Mouse (Mus musculus): ENCODE measurements around the gene Cd274. TPM values are rescaled to one million over a fixed set of nuclear protein-coding genes. Genes with fewer than 3 reads are reported as not detected.

Gene Cd274
- polyA plus RNA-seq, 1 experiment = 0.25 TPM

- H3ac ChIP-seq (ENCODE audit: control insufficient read depth, insufficient read length) = no peak overlapping the region
- peak overlapping the region; percentile 94 for H3K4me2 ChIP-seq (ENCODE audit: low read depth)
Observed at GRCm38 (mm10) chr19:29366226-29366968, 858 bp upstream of the Cd274 start.

GRCm38 (mm10) chr19:29368041-29368440, 786 bp downstream of the Cd274 start:
- Histone ChIP-seq H3ac (ENCODE audit: control insufficient read depth, insufficient read length) (no peak overlapping the region), H3K4me3 (peak overlapping the region; percentile 52), H3K4me2 (ENCODE audit: low read depth) (no peak overlapping the region), H3K27me3 (ENCODE audit: control insufficient read depth, insufficient read depth, insufficient read length) (no peaks in the 10 kb centered on the region), H3K79me2 (ENCODE audit: control insufficient read depth, insufficient read depth) (no peaks in the 10 kb centered on the region), H3K36me3 (ENCODE audit: control insufficient read depth, insufficient read depth) (no peaks in the 10 kb centered on the region)
- TF ChIP-seq MYOD1 (IDR thresholded peaks at IDR 0.05; ENCODE audit: control insufficient read depth in 1 of 3, insufficient read length in 2 of 3, low read depth in 2 of 3) (no peak), SRF (IDR thresholded peaks at IDR 0.05; ENCODE audit: control insufficient read depth, insufficient read length, low read depth) (no peak), REST (IDR thresholded peaks at IDR 0.05; ENCODE audit: insufficient read depth, insufficient read length) (no peak), CEBPB (IDR thresholded peaks at IDR 0.05; ENCODE audit: insufficient read depth, poor library complexity, severe bottlenecking) (no peak), TCF12 (IDR thresholded peaks at IDR 0.05; ENCODE audit: insufficient read depth, poor library complexity, severe bottlenecking) (no peak)

More at GRCm38 (mm10) chr19:29366226-29366968, 858 bp upstream of the Cd274 start:
- TF ChIP-seq TCF12 (IDR thresholded peaks at IDR 0.05; ENCODE audit: insufficient read depth, poor library complexity, severe bottlenecking) (no peak), E2F4 (IDR thresholded peaks at IDR 0.05; ENCODE audit: insufficient read depth) (no peak), CEBPB (IDR thresholded peaks at IDR 0.05; ENCODE audit: insufficient read depth, poor library complexity, severe bottlenecking) (no peak), TCF3 (IDR thresholded peaks at IDR 0.05; ENCODE audit: insufficient read length, low read depth) (no peak), POLR2A (IDR thresholded peaks at IDR 0.05; ENCODE audit: insufficient read length, low read depth) (no peak), MAX (IDR thresholded peaks at IDR 0.05; ENCODE audit: low read depth) (no peak), REST (IDR thresholded peaks at IDR 0.05; ENCODE audit: insufficient read depth, insufficient read length) (no peak), POLR2AphosphoS2 (IDR thresholded peaks at IDR 0.05; ENCODE audit: insufficient read length, low read depth) (no peak), USF1 (IDR thresholded peaks at IDR 0.05; ENCODE audit: low read depth) (no peak), SRF (IDR thresholded peaks at IDR 0.05; ENCODE audit: control insufficient read depth, insufficient read length, low read depth) (no peak), MYOD1 (IDR thresholded peaks at IDR 0.05; ENCODE audit: control insufficient read depth in 1 of 3, insufficient read length in 2 of 3, low read depth in 2 of 3) (no peak), MYOG (IDR thresholded peaks at IDR 0.05; ENCODE audit: control insufficient read depth in 1 of 3, insufficient read depth in 1 of 3, insufficient read length in 2 of 3, low read depth in 2 of 3) (no peak)
- Histone ChIP-seq H3K79me2 (ENCODE audit: control insufficient read depth, insufficient read depth) (no peaks in the 10 kb centered on the region), H3K4me3 (peak overlapping the region; percentile 52), H3K36me3 (ENCODE audit: control insufficient read depth, insufficient read depth) (no peaks in the 10 kb centered on the region), H3K27me3 (ENCODE audit: control insufficient read depth, insufficient read depth, insufficient read length) (no peaks in the 10 kb centered on the region)

- TF ChIP-seq POLR2AphosphoS2 (IDR thresholded peaks at IDR 0.05; ENCODE audit: insufficient read length, low read depth) (no peak), POLR2A (IDR thresholded peaks at IDR 0.05; ENCODE audit: insufficient read length, low read depth) (no peak), TCF3 (IDR thresholded peaks at IDR 0.05; ENCODE audit: insufficient read length, low read depth) (no peak), REST (IDR thresholded peaks at IDR 0.05; ENCODE audit: insufficient read depth, insufficient read length) (no peak)
- Histone ChIP-seq H3K27me3 (ENCODE audit: control insufficient read depth, insufficient read depth, insufficient read length) (no peaks in the 10 kb centered on the region), H3K4me2 (ENCODE audit: low read depth) (no peak overlapping the region), H3K36me3 (ENCODE audit: control insufficient read depth, insufficient read depth) (no peaks in the 10 kb centered on the region), H3ac (ENCODE audit: control insufficient read depth, insufficient read length) (no peak overlapping the region), H3K79me2 (ENCODE audit: control insufficient read depth, insufficient read depth) (no peaks in the 10 kb centered on the region), H3K4me3 (no peak overlapping the region)
Observed at GRCm38 (mm10) chr19:29368671-29369309, 1.5 kb downstream of the Cd274 start.

GRCm38 (mm10) chr19:29370112-29370511, 2.9 kb downstream of the Cd274 start:
- TF ChIP-seq MYOG (IDR thresholded peaks at IDR 0.05; ENCODE audit: control insufficient read depth in 1 of 3, insufficient read depth in 1 of 3, insufficient read length in 2 of 3, low read depth in 2 of 3) = no peak
- TF ChIP-seq TCF12 (IDR thresholded peaks at IDR 0.05; ENCODE audit: insufficient read depth, poor library complexity, severe bottlenecking) = no peak
- no peak for TF ChIP-seq SRF (IDR thresholded peaks at IDR 0.05; ENCODE audit: control insufficient read depth, insufficient read length, low read depth)
- TF ChIP-seq REST (IDR thresholded peaks at IDR 0.05; ENCODE audit: insufficient read depth, insufficient read length) = no peak
- no peak for TF ChIP-seq TCF3 (IDR thresholded peaks at IDR 0.05; ENCODE audit: insufficient read length, low read depth)
- TF ChIP-seq CEBPB (IDR thresholded peaks at IDR 0.05; ENCODE audit: insufficient read depth, poor library complexity, severe bottlenecking) = no peak
- no peak for TF ChIP-seq MAX (IDR thresholded peaks at IDR 0.05; ENCODE audit: low read depth)
- no peak for TF ChIP-seq MYOD1 (IDR thresholded peaks at IDR 0.05; ENCODE audit: control insufficient read depth in 1 of 3, insufficient read length in 2 of 3, low read depth in 2 of 3)
- TF ChIP-seq POLR2AphosphoS2 (IDR thresholded peaks at IDR 0.05; ENCODE audit: insufficient read length, low read depth) = no peak
- TF ChIP-seq POLR2A (IDR thresholded peaks at IDR 0.05; ENCODE audit: insufficient read length, low read depth) = no peak
- no peak for TF ChIP-seq E2F4 (IDR thresholded peaks at IDR 0.05; ENCODE audit: insufficient read depth)
- TF ChIP-seq USF1 (IDR thresholded peaks at IDR 0.05; ENCODE audit: low read depth) = no peak
- Histone ChIP-seq H3K4me2 (ENCODE audit: low read depth) (no peak overlapping the region), H3K79me2 (ENCODE audit: control insufficient read depth, insufficient read depth) (no peaks in the 10 kb centered on the region), H3ac (ENCODE audit: control insufficient read depth, insufficient read length) (no peak overlapping the region), H3K27me3 (ENCODE audit: control insufficient read depth, insufficient read depth, insufficient read length) (no peaks in the 10 kb centered on the region), H3K4me3 (no peak overlapping the region), H3K36me3 (ENCODE audit: control insufficient read depth, insufficient read depth) (no peaks in the 10 kb centered on the region)
